Comparison of ENCODE assay signal across 8 mouse cellular contexts in genomic region chr14:37165266-37165926, GRCm38 (mm10). TPM values are rescaled to one million over a fixed set of nuclear protein-coding genes. Genes with fewer than 3 reads are reported as not detected.
DNase-seq lines count a peak whose midpoint lies in the region; ATAC-seq lines count a peak whose summit lies in the region.

No protein-coding gene starts in this region.

- intact Hi-C loops in left cerebral cortex, postnatal 10 days (cut with DNase I) = no loop called here

- DNase-seq in adrenal gland, postnatal 10 days = peak; percentile 30
- no peak for DNase-seq in adrenal gland, postnatal 25 days
- DNase-seq in left cerebral cortex, adult 18-20 months (ENCODE audit: low spot score in 2 of 2) = peak; percentile 6 to 16
- DNase-seq in left cerebral cortex, adult 8-10 months (ENCODE audit: low spot score in 2 of 2) = no peak
- DNase-seq in MN1 (ENCODE audit: low spot score) = peak; percentile 23
- DNase-seq in left cerebral cortex, postnatal 10 days (ENCODE audit: extremely low spot score in 1 of 2, low spot score in 2 of 2) = peak; percentile 19 to 20
- DNase-seq in telencephalon, adult 2 months (ENCODE audit: low read depth, low spot score) = peak; percentile 42

- ATAC-seq in erythroblast, adult 5-6 weeks (replicated peaks; ENCODE audit: low FRiP score, poor library complexity, severe bottlenecking) = peak; percentile 59

RNA-seq across cellular contexts. Expression of gene Ghitm, which starts 30.3 kb away (rescaled TPM):
- 100 to 1,000 TPM; 681 to 719 TPM for total RNA-seq in adrenal gland, postnatal 10 days (2021)
- 678 and 710 TPM in 2 replicates for total RNA-seq in adrenal gland, postnatal 25 days (2021)
- total RNA-seq in left cerebral cortex, adult 18-20 months (2021) = 100 to 1,000 TPM; 446 to 487 TPM
- total RNA-seq in left cerebral cortex, adult 8-10 months (2022) = 100 to 1,000 TPM; 455 to 522 (median 488) TPM
- total RNA-seq in erythroblast, adult 5-6 weeks (2015; ENCODE audit: low replicate concordance) = 190 and 199 TPM in 2 replicates
- 230 and 266 TPM in 2 replicates for total RNA-seq in erythroblast, adult 5-6 weeks (2017; ENCODE audit: low replicate concordance)
- 100 to 1,000 TPM; 250 to 257 TPM for total RNA-seq in left cerebral cortex, postnatal 10 days (2021)

RNA-seq across cellular contexts. Expression of gene 2610528A11Rik, which starts 51.6 kb away (rescaled TPM):
- total RNA-seq in adrenal gland, postnatal 10 days (2021) = 1 to 10 TPM; 1.3 to 1.9 TPM
- total RNA-seq in adrenal gland, postnatal 25 days (2021) = 0.73 and 1.3 TPM in 2 replicates
- 1 to 10 TPM in 1 of 2 experiments, under 1 TPM in 1; 0.74 to 1.1 TPM for total RNA-seq in left cerebral cortex, adult 18-20 months (2021)
- total RNA-seq in left cerebral cortex, adult 8-10 months (2022) = under 1 TPM in 3 of 4 experiments, not detected in 1; 0.50 to 0.91 (median 0.55) TPM
- total RNA-seq in erythroblast, adult 5-6 weeks (2015; ENCODE audit: low replicate concordance) = not detected in 2 replicates
- total RNA-seq in erythroblast, adult 5-6 weeks (2017; ENCODE audit: low replicate concordance) = not detected in 2 replicates
- total RNA-seq in left cerebral cortex, postnatal 10 days (2021) = under 1 TPM in 1 of 2 experiments, not detected in 1; 0.79 TPM

Comparison
In these comparisons a context has a peak if more than half of its experiments do, and no peak if none do; other contexts are left out.
1. DNase-seq: peak in adrenal gland, postnatal 10 days (single experiment), left cerebral cortex, adult 18-20 months (2 of 2), MN1 (single experiment), left cerebral cortex, postnatal 10 days (2 of 2) and telencephalon, adult 2 months (single experiment); none in adrenal gland, postnatal 25 days (single experiment) and left cerebral cortex, adult 8-10 months (0 of 2).